Mouse (Mus musculus): Measurements from ENCODE around the gene Tjp3. TPM values are rescaled to one million over a fixed set of nuclear protein-coding genes. Genes with fewer than 3 reads are reported as not detected.

Gene Tjp3
- total RNA-seq, 1 experiment = 5.2 TPM

DNA sequence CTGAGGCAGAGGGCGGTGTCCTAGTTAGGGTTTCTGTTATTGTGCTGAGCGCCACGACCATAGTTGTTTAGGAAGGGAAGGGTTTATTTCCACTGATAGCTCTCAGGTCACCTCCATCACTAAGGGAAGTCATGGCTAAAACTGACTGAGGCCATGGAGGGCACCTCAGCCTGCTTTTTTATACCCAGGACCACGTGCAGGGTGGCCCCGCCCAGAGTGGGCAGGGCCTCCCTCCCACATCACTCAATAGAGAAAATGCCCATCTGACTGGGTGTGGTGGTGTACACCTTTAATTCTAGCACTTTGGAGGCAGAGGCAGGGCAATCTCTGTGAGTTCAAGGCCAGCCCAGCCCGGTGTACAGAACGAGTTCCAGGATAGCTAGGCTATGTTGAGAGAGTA lies 22.8 kb upstream of the Tjp3 start:
- Histone ChIP-seq H3K9ac (ENCODE audit: insufficient read depth, low read depth, low read length, poor library complexity, severe bottlenecking) (no peak overlapping the region), H3K4me3 (ENCODE audit: insufficient read depth in 1 of 2, low read depth in 1 of 2, low read length in 2 of 2, poor library complexity in 1 of 2, severe bottlenecking in 1 of 2) (no peak overlapping the region), H3K4me1 (ENCODE audit: control insufficient read depth in 2 of 2, insufficient read depth in 2 of 2, low read length in 2 of 2, poor library complexity in 1 of 2) (peaks cover 0 to 11% of the 10 kb centered on the region in 2 experiments; a peak in 2 of 4 replicates), H3K36me3 (ENCODE audit: control insufficient read depth, insufficient read depth, low read length, poor library complexity, severe bottlenecking) (peaks cover 46% of the 10 kb centered on the region), H3K9me3 (ENCODE audit: control insufficient read depth, insufficient read depth, low read depth, low read length) (no peaks in the 10 kb centered on the region), H3K27ac (ENCODE audit: insufficient read depth, low read depth, low read length, poor library complexity, severe bottlenecking) (no peak overlapping the region)
- in situ Hi-C loops (cut with MboI; ENCODE audit: low sequenced_read_pairs in 2 of 2, unreplicated experiment in 2 of 2) = no loop called here
- no peak for TF ChIP-seq HCFC1 (IDR thresholded peaks at IDR 0.05; ENCODE audit: borderline replicate concordance, insufficient read depth, low read length)
- TF ChIP-seq ZNF384 (IDR thresholded peaks at IDR 0.05; ENCODE audit: low read depth, low read length) = no peak
- no peak for TF ChIP-seq MAFK (IDR thresholded peaks at IDR 0.05; ENCODE audit: insufficient read depth, low read depth, low read length)
- no peak for TF ChIP-seq CHD2 (IDR thresholded peaks at IDR 0.05; ENCODE audit: low read depth, low read length)
- no peak for TF ChIP-seq ZC3H11A (IDR thresholded peaks at IDR 0.05; ENCODE audit: borderline replicate concordance, low read depth, low read length)
- no peak for DNase-seq (ENCODE audit: low read depth, low spot score)

DNA sequence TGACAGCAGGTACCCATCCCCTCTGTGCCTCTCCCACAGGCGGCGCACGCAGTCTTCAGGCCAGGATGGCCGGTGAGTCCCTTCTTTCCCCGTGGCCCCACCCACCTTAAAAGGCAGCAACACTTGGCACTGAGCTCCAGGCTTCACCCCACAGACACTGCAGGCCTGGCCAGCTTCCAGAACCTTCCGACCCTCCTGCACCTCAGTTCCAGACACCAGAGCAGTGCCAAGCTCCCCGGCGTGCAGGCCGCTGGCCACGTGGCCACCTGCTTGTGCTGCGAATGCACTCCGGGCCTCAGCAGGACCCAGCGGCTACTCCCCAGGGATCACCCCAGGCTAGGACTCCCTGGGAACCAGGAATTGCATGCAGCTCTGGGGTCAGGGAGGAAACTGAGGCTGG lies 22.2 kb upstream of the Tjp3 start:
- peaks cover 50% of the 10 kb centered on the region for H3K36me3 ChIP-seq (ENCODE audit: control insufficient read depth, insufficient read depth, low read length, poor library complexity, severe bottlenecking)
- H3K9me3 ChIP-seq (ENCODE audit: control insufficient read depth, insufficient read depth, low read depth, low read length) = no peaks in the 10 kb centered on the region
- in situ Hi-C loops (cut with MboI; ENCODE audit: low sequenced_read_pairs in 2 of 2, unreplicated experiment in 2 of 2) = no loop called here

DNA sequence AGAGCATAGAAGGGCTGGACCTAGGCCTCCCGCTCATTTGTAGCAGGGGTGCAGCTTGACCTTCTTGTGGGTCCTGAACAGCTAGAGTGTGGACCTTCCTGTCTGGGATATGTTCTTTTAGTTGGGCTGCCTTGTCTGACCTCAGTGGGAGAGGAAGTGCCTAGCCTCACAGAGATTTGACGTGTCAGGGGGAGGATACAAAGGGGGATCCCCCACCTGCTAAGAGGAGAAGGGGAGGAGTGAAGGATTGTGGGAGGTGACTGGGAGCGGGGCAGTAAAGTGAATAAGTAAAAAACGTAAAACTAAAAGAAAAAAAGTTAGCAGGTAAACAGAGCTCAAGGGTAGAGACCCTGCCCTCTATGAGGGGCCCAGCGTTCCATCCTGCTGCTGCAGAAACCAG lies 18.2 kb upstream of the Tjp3 start:
- no peaks in the 10 kb centered on the region for H3K9me3 ChIP-seq (ENCODE audit: control insufficient read depth, insufficient read depth, low read depth, low read length)
- no peak overlapping the region for H3K9ac ChIP-seq (ENCODE audit: insufficient read depth, low read depth, low read length, poor library complexity, severe bottlenecking)
- no peak overlapping the region for H3K4me3 ChIP-seq (ENCODE audit: insufficient read depth in 1 of 2, low read depth in 1 of 2, low read length in 2 of 2, poor library complexity in 1 of 2, severe bottlenecking in 1 of 2)
- peaks cover 0 to 5% of the 10 kb centered on the region in 2 experiments; a peak in 1 of 4 replicates for H3K4me1 ChIP-seq (ENCODE audit: control insufficient read depth in 2 of 2, insufficient read depth in 2 of 2, low read length in 2 of 2, poor library complexity in 1 of 2)
- in situ Hi-C loops (cut with MboI; ENCODE audit: low sequenced_read_pairs in 2 of 2, unreplicated experiment in 2 of 2) = no loop called here
- H3K36me3 ChIP-seq (ENCODE audit: control insufficient read depth, insufficient read depth, low read length, poor library complexity, severe bottlenecking) = peaks cover 61% of the 10 kb centered on the region
- no peak overlapping the region for H3K27ac ChIP-seq (ENCODE audit: insufficient read depth, low read depth, low read length, poor library complexity, severe bottlenecking)
- TF ChIP-seq CHD2 (IDR thresholded peaks at IDR 0.05; ENCODE audit: low read depth, low read length) = no peak
- no peak for TF ChIP-seq ZC3H11A (IDR thresholded peaks at IDR 0.05; ENCODE audit: borderline replicate concordance, low read depth, low read length)
- TF ChIP-seq MAFK (IDR thresholded peaks at IDR 0.05; ENCODE audit: insufficient read depth, low read depth, low read length) = no peak
- no peak for TF ChIP-seq HCFC1 (IDR thresholded peaks at IDR 0.05; ENCODE audit: borderline replicate concordance, insufficient read depth, low read length)
- TF ChIP-seq ZNF384 (IDR thresholded peaks at IDR 0.05; ENCODE audit: low read depth, low read length) = no peak
- no peak for DNase-seq (ENCODE audit: low read depth, low spot score)

More for the DNA sequence above, 22.2 kb upstream of the Tjp3 start:
- H3K27ac ChIP-seq (ENCODE audit: insufficient read depth, low read depth, low read length, poor library complexity, severe bottlenecking) = no peak overlapping the region
- no peak overlapping the region for H3K4me3 ChIP-seq (ENCODE audit: insufficient read depth in 1 of 2, low read depth in 1 of 2, low read length in 2 of 2, poor library complexity in 1 of 2, severe bottlenecking in 1 of 2)
- DNase-seq (ENCODE audit: low read depth, low spot score) = no peak
- no peak overlapping the region for H3K9ac ChIP-seq (ENCODE audit: insufficient read depth, low read depth, low read length, poor library complexity, severe bottlenecking)
- TF ChIP-seq MAFK (IDR thresholded peaks at IDR 0.05; ENCODE audit: insufficient read depth, low read depth, low read length) (no peak), ZNF384 (IDR thresholded peaks at IDR 0.05; ENCODE audit: low read depth, low read length) (no peak), ZC3H11A (IDR thresholded peaks at IDR 0.05; ENCODE audit: borderline replicate concordance, low read depth, low read length) (no peak), HCFC1 (IDR thresholded peaks at IDR 0.05; ENCODE audit: borderline replicate concordance, insufficient read depth, low read length) (no peak), CHD2 (IDR thresholded peaks at IDR 0.05; ENCODE audit: low read depth, low read length) (no peak)
- peaks cover 0 to 12% of the 10 kb centered on the region in 2 experiments; a peak in 2 of 4 replicates for H3K4me1 ChIP-seq (ENCODE audit: control insufficient read depth in 2 of 2, insufficient read depth in 2 of 2, low read length in 2 of 2, poor library complexity in 1 of 2)

DNA sequence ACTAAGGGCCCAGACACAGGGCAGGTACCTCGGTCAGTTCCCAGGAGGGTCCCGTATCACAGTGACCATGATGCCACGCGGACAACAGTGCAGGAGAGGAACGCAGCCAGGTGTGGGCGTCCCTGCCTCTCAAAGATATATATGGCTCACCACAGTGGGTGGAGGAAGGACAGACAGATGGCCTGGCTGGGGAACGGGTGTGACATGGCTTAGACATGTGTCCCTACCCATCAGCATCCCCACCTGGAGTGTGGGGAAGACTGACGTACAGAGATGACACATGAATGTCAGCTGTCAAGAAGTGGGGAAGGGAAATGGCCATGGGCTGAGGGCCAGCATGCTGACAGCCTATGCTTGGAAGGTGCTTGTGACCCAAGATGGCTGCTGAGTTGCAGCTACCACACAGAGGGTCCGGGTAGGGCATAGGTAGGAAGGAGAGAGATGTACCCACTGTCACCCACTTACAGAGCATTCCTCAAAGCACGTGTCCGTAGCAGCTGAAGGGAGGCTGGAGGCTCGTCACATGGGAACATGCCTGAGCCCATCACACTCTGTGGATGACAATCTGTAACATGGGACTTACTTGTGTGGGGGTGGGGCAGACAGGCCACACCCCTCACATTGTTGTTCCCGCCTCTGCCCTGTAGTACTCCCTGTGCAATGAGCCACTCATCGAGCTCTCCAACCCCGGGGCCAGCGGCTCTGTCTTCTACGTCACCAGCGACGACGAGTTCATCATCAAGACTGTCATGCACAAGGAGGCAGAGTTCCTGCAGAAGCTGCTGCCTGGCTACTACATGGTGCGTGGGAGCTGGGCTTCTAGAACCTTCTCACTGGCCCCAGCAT lies 15.7 kb upstream of the Tjp3 start:
- no peak overlapping the region for H3K9ac ChIP-seq (ENCODE audit: insufficient read depth, low read depth, low read length, poor library complexity, severe bottlenecking)
- H3K9me3 ChIP-seq (ENCODE audit: control insufficient read depth, insufficient read depth, low read depth, low read length) = no peaks in the 10 kb centered on the region
- in situ Hi-C loops (cut with MboI; ENCODE audit: low sequenced_read_pairs in 2 of 2, unreplicated experiment in 2 of 2) = no loop called here
- no peak for TF ChIP-seq CHD2 (IDR thresholded peaks at IDR 0.05; ENCODE audit: low read depth, low read length)
- TF ChIP-seq ZC3H11A (IDR thresholded peaks at IDR 0.05; ENCODE audit: borderline replicate concordance, low read depth, low read length) = no peak
- no peak for TF ChIP-seq MAFK (IDR thresholded peaks at IDR 0.05; ENCODE audit: insufficient read depth, low read depth, low read length)
- no peak for TF ChIP-seq ZNF384 (IDR thresholded peaks at IDR 0.05; ENCODE audit: low read depth, low read length)
- no peak overlapping the region for H3K4me3 ChIP-seq (ENCODE audit: insufficient read depth in 1 of 2, low read depth in 1 of 2, low read length in 2 of 2, poor library complexity in 1 of 2, severe bottlenecking in 1 of 2)
- DNase-seq (ENCODE audit: low read depth, low spot score) = no peak
- peaks cover 44% of the 10 kb centered on the region for H3K36me3 ChIP-seq (ENCODE audit: control insufficient read depth, insufficient read depth, low read length, poor library complexity, severe bottlenecking)
- no peak overlapping the region for H3K27ac ChIP-seq (ENCODE audit: insufficient read depth, low read depth, low read length, poor library complexity, severe bottlenecking)
- H3K4me1 ChIP-seq (ENCODE audit: control insufficient read depth in 2 of 2, insufficient read depth in 2 of 2, low read length in 2 of 2, poor library complexity in 1 of 2) = peaks cover 0 to 15% of the 10 kb centered on the region in 2 experiments; a peak in 1 of 4 replicates
